Mouse (Mus musculus) urinary bladder, adult 2 months (tissue): Measurements from ENCODE around the gene Odam. TPM values are rescaled to one million over a fixed set of nuclear protein-coding genes. Genes with fewer than 3 reads are reported as not detected.

ENCODE experiments used
- DNase-seq: peaks from one replicate; pipeline ENCODE4 v3.0.0; 2022; ENCODE audit warnings: low spot score
- polyA plus RNA-seq: library from polyadenylated mRNA; depleted of rRNA; stranded (reverse); fragments of >200 nt; gene quantifications from 2 replicates; pipeline ENCODE4 v1.2.3, GENCODE M21; 2012; rRNA removed

The Odam gene
- 0.10 TPM in 1 of 2 replicates, not detected in the other for polyA plus RNA-seq

DNA sequence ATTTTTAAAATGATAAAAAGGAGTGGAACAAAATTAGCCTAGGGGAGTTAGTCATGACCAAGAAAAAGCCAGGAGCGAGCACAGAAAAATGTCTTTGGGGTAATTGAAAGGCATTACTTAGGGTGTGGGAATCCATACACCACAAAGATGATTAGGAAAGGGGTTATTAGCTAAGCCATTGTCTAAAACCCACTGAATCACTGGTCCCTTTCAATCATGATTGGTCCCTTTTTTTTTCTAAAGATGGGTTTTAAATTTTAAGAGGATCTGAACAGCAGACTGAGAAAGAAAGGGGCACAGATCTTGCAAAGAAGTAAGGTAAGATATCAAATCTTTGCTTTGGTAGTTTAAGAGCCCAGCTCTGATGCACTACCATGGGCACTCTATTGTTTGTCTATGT lies at the start of gene Odam:
Gene Odam (plus strand): TSS at position 301 of the 400 bp plus-strand sequence.
- DNase-seq: no peak

- no peak for DNase-seq
Observed at GRCm38 (mm10) chr5:87855136-87855716, 29.6 kb upstream of the Odam start.

- no peak for DNase-seq
Observed at GRCm38 (mm10) chr5:87870084-87870483, 14.7 kb upstream of the Odam start.

- DNase-seq: no peak
Observed at GRCm38 (mm10) chr5:87871423-87871822, 13.4 kb upstream of the Odam start.

DNA sequence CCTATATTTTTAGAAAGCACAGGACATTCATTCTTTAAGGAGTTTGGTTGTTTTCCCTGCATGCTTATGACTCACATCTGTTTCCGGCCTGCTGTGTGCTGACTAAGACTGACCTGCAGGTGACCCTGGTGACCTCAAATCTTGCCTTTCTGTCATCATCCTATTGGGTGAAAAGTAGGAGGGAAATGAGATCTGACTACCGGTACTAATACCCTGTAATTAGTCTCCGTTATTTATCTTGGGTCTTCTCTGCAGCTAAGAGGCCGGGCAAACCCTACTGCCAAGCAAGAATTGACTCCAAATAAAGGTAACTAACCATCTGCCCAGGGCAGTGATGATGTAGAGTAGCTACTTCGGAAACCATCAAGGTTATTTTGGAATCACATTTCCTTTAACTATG lies 40.5 kb downstream of the Odam start, which contains the start of gene Csn3:
Gene Csn3 (plus strand): TSS at position 208 of the 400 bp plus-strand sequence.
- DNase-seq: no peak

DNA sequence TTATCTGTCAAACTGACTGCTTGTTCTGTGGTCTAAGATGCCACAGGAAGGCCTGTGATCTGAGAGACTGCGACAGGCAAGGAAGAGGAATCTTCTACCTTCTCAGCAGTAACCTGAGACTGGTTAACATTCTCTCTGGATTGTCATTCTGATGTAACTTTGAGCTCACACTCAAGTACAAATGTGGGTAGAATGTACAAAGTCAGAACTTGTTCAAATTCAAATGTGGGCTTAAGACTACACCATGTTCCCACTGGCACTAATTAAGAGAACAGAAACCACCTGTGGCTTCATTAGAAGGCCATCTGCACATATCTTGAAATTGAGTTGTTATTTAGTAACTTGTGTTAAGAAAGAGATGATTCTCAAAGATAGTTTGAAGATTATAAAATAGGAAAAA lies 46.8 kb downstream of the Odam start:
- no peak for DNase-seq

DNA sequence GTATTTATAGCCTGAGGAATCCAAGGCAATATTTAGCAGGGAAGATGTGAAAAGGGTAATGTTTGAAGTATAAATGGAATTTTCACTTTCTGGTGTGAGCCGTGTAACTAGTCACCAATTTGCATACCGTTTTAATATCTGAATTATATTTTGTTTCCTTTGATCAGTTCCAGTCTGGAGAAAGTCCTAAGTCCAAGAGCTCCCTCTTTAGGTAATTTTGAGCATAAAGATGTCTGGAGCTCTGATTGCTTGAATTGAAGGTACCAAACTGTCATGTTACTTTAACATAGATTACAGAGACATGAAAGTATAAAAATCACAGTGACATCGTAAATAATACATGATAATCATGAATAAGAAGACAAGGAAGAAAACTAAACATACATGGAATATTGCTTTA lies 55.9 kb downstream of the Odam start:
- no peak for DNase-seq

DNA sequence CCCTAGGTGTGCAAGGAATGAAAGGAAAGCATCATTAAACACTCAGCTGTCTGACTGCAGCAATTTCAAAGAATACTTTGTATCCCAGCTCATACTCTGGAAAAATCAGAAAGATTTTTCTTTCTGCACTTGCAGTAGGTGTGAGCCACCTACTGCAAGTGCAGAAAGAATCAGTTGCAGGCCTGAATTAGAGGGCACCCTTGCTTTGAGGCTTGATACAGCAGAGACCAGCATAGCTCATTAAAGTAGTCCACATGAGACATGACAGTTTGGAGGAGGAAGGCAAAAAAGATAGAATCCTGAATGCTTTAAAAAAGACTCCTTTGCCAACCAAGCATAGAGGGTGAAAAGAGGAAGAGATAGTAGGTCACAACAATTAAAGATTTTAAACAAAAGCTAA lies 57.7 kb downstream of the Odam start:
- DNase-seq: no peak

Other genes with a start within 250 kb of the Odam start
- not detected in 2 replicates for gene Csn1s1, start 218.8 kb upstream of the Odam start, polyA plus RNA-seq
- gene Csn2, start 185.4 kb upstream of the Odam start, polyA plus RNA-seq: not detected in 2 replicates
- gene Csn1s2a, start 110.5 kb upstream of the Odam start, polyA plus RNA-seq: not detected in 2 replicates
- gene Csn1s2b, start 76.9 kb upstream of the Odam start, polyA plus RNA-seq: not detected in 2 replicates
- not detected in 2 replicates for gene Prr27, start 59.3 kb upstream of the Odam start, polyA plus RNA-seq
- gene Csn3, start 40.5 kb downstream of the Odam start, polyA plus RNA-seq: not detected in 2 replicates
- not detected in 2 replicates for gene 2310003L06Rik, start 84.4 kb downstream of the Odam start, polyA plus RNA-seq
- not detected in 2 replicates for gene Gm28434, start 84.5 kb downstream of the Odam start, polyA plus RNA-seq
- gene Cabs1, start 94.4 kb downstream of the Odam start, polyA plus RNA-seq: not detected in 2 replicates
- gene Smr3a, start 117.5 kb downstream of the Odam start, polyA plus RNA-seq: not detected in 2 replicates
- not detected in 2 replicates for gene Smr2, start 201.5 kb downstream of the Odam start, polyA plus RNA-seq
- not detected in 2 replicates for gene Gm11116, start 226.5 kb downstream of the Odam start, polyA plus RNA-seq